Mouse (Mus musculus) B cell, adult 62 days (primary cell): ENCODE data around the gene Ccs. TPM values are rescaled to one million over a fixed set of nuclear protein-coding genes. Genes with fewer than 3 reads are reported as not detected.

ENCODE experiments used
- total RNA-seq: library from RNA; stranded (reverse); gene quantifications from 4 replicates; pipeline ENCODE4 v1.2.4, GENCODE M21; 2023

Gene Ccs
- total RNA-seq: 17.3 to 22.6 TPM (median 21.8 TPM) in 4 replicates

DNA sequence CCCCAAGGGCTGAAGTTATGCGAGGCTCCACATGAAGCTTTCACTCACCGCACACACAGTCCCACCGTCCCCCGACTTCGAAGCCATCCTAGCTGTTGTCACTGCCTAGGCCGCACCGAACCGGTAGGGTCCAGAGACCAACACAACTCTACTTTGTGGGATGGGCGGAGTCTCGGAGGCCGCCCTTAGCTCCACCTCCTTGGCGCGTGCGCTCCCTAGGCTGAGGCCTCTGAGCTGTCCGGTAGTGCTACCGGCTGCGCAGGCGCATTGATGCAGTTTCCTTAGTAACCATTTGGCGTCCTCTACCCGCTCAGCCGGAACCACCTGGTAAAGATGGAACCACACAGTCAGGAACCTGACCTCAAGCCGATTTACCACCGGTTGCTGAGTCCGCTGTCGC lies at the start of gene Ccs, which contains the start of gene Ccdc87:
Ccs (minus strand) TSS at position 184 of the 400 bp plus-strand sequence.
Ccdc87 (plus strand) TSS at position 218 of the 400 bp plus-strand sequence.

GRCm38 (mm10) chr19:4878405-4879323 lies 39.5 kb upstream of the Ccs start, which contains the start of gene Zdhhc24:
Gene Zdhhc24, plus strand, starts transcription at chr19:4878668.

DNA sequence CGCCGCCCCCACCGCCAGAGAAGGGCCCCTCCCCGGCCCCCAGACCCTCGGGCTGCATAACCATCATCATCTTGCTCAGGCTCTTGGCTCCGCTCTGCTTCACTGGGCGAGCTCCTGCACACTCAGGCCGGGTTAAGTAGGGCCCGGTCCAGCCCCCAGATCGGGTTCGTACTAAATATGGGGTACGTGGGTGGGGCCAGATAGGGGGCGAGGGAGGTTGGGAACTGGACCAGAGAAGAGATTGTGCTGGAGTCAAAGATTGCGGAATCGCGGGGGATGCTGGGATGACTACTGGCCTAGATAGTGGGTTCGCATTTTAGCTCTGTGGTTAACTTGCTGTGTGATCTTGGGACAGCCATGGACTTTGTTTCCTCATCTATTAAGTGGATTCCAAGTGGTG lies 38.7 kb upstream of the Ccs start, which contains the start of gene Actn3:
Actn3 (minus strand) TSS at position 125 of the 400 bp plus-strand sequence.

GRCm38 (mm10) chr19:4854552-4855469 lies 15.7 kb upstream of the Ccs start, which contains the start of gene Ctsf:
Gene Ctsf, plus strand, starts transcription at chr19:4855130.

DNA sequence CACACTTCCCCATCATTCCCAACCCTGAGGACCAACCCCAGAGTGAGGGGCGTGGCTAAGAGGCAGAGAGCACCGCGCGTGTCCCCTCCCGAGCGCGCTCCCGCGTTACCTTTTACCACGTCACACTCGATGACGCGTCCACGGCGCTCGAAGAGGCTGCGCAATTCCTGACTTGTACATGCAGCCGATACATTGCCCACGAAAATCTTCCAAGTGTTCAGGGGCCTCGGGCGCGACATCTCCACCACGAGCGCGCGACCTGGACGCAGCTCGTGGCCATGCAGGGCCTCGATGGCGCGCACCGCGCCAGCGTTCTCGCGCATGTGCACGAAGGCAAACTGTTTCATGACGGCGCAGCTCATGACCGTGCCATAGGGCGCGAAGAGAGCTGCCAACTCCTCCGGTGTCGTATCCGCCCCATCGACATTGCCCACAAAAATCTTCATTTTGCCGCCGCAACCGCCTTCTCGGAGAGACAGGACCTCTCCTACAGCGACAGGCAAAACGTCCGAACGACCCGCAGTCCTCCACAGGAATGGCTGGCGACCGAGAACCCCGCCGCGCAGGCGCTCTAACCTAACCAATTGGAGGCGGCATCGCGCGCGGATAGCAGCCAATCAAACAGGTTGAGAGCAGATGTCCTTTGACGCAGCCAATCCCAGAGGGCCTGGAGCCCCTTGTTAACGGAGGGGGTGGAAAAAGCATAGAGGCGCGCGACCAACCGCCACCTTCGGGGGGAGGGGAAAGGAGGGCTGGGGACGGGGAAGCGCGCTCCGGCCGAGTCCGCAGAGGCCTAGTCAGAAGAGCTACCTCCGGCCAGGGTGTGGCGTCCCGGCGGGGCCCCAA lies 27.8 kb downstream of the Ccs start, which contains the start of the genes Gm21992 and Rbm14:
Gm21992 (minus strand) TSS at position 550 of the 846 bp plus-strand sequence.
Rbm14 (minus strand) TSS at position 572 of the 846 bp plus-strand sequence.

GRCm38 (mm10) chr19:4793831-4794422 lies 45.2 kb downstream of the Ccs start, which contains the start of gene Rbm4:
Gene Rbm4, minus strand, starts transcription at chr19:4793901.

Other genes starting within 250 kb of the Ccs start
- 0.30 to 0.46 TPM (median 0.32 TPM) in 4 replicates for gene Lrfn4, start 223.7 kb downstream of the Ccs start, total RNA-seq
- 47.0 to 56.9 TPM (median 51.6 TPM) in 4 replicates for gene Rce1, start 213.7 kb downstream of the Ccs start, total RNA-seq
- not detected in 4 replicates for gene Gm960, start 140.7 kb downstream of the Ccs start, total RNA-seq
- not detected in 4 replicates for gene Sptbn2, start 128.2 kb downstream of the Ccs start, total RNA-seq
- gene Rbm4b, start 82.8 kb downstream of the Ccs start, total RNA-seq: 22.6 to 30.4 TPM (median 26.7 TPM) in 4 replicates
- 61.9 to 70.4 TPM (median 67.2 TPM) in 4 replicates for gene Rbm4, start 45.4 kb downstream of the Ccs start, total RNA-seq
- 31.5 to 41.0 TPM (median 35.7 TPM) in 4 replicates for gene Gm21992, start 27.7 kb downstream of the Ccs start, total RNA-seq
- 62.0 to 86.9 TPM (median 81.9 TPM) in 4 replicates for gene Rbm14, start 27.7 kb downstream of the Ccs start, total RNA-seq
- gene Ccdc87, start within 50 bp of the Ccs start, total RNA-seq: not detected in 4 replicates
- 0.88 to 1.8 TPM (median 1.5 TPM) in 4 replicates for gene Ctsf, start 15.8 kb upstream of the Ccs start, total RNA-seq
- gene Actn3, start 38.6 kb upstream of the Ccs start, total RNA-seq: not detected in 4 replicates
- 7.5 to 11.4 TPM (median 9.0 TPM) in 4 replicates for gene Zdhhc24, start 39.3 kb upstream of the Ccs start, total RNA-seq
- gene Bbs1, start 67.3 kb upstream of the Ccs start, total RNA-seq: 2.5 to 3.7 TPM (median 2.6 TPM) in 4 replicates
- 65.2 to 87.2 TPM (median 74.8 TPM) in 4 replicates for gene Dpp3, start 89.0 kb upstream of the Ccs start, total RNA-seq
- gene Peli3, start 103.8 kb upstream of the Ccs start, total RNA-seq: 1.5 to 2.5 TPM (median 2.0 TPM) in 4 replicates
- 24.7 to 38.8 TPM (median 33.6 TPM) in 4 replicates for gene Mrpl11, start 122.8 kb upstream of the Ccs start, total RNA-seq
- gene Npas4, start 151.0 kb upstream of the Ccs start, total RNA-seq: not detected in 4 replicates
- 2.2 to 7.1 TPM (median 4.2 TPM) in 4 replicates for gene Slc29a2, start 184.5 kb upstream of the Ccs start, total RNA-seq
- gene B4gat1, start 199.5 kb upstream of the Ccs start, total RNA-seq: 2.3 to 4.9 TPM (median 3.2 TPM) in 4 replicates
- 0.37 to 2.7 TPM (median 1.3 TPM) in 4 replicates for gene AC124502.3, start 199.6 kb upstream of the Ccs start, total RNA-seq
- gene Brms1, start 202.0 kb upstream of the Ccs start, total RNA-seq: 59.2 to 73.9 TPM (median 68.5 TPM) in 4 replicates
- gene Rin1, start 211.1 kb upstream of the Ccs start, total RNA-seq: 3.0 to 3.9 TPM (median 3.3 TPM) in 4 replicates
- gene Cd248, start 228.7 kb upstream of the Ccs start, total RNA-seq: not detected in 4 replicates
- 0.15 to 2.9 TPM (median 0.31 TPM) in 3 of 4 replicates, not detected in the other for gene Tmem151a, start 246.2 kb upstream of the Ccs start, total RNA-seq
- 31.0 to 32.1 TPM (median 31.7 TPM) in 4 replicates for gene Yif1a, start 249.2 kb upstream of the Ccs start, total RNA-seq